Mouse (Mus musculus): ENCODE data around the gene Rgl1. TPM values are rescaled to one million over a fixed set of nuclear protein-coding genes. Genes with fewer than 3 reads are reported as not detected.

The Rgl1 gene
- polyA plus RNA-seq, 1 experiment from 2014 or later, result 26.3 TPM

GRCm38 (mm10) chr1:152542747-152543378 lies 223.3 kb downstream of the Rgl1 start:
- 86% methylated on average over 6 of the region's 6 CpGs for WGBS
- H3K9me3 ChIP-seq (ENCODE audit: control insufficient read depth, low read length), result no peaks in the 10 kb centered on the region
- no peak overlapping the region for H3K4me3 ChIP-seq (ENCODE audit: low read depth, low read length)
- H3K27me3 ChIP-seq (replicated peaks; ENCODE audit: control insufficient read depth, insufficient read depth, low read length), result no peaks in the 10 kb centered on the region
- DNase-seq (ENCODE audit: low spot score) (no peak), ATAC-seq (replicated peaks; ENCODE audit: low FRiP score) (no peak)
- no peak overlapping the region for H3K9ac ChIP-seq (ENCODE audit: low read depth, low read length)
- H3K27ac ChIP-seq (ENCODE audit: low read depth, low read length), result no peak overlapping the region
- H3K36me3 ChIP-seq (ENCODE audit: control insufficient read depth, insufficient read depth, low read length), result peaks cover 2% of the 10 kb centered on the region; the same call in 1 of the 2 replicates
- no peaks in the 10 kb centered on the region for H3K4me1 ChIP-seq (replicated peaks; ENCODE audit: control insufficient read depth, insufficient read depth, low read length)
- no peak overlapping the region for H3K4me2 ChIP-seq

GRCm38 (mm10) chr1:152540304-152540887 lies 225.8 kb downstream of the Rgl1 start:
- H3K4me2 ChIP-seq, result no peak overlapping the region
- no peak overlapping the region for H3K9ac ChIP-seq (ENCODE audit: low read depth, low read length)
- ATAC-seq (replicated peaks; ENCODE audit: low FRiP score), result no peak
- H3K36me3 ChIP-seq (ENCODE audit: control insufficient read depth, insufficient read depth, low read length), result peaks cover 4% of the 10 kb centered on the region; the same call in 1 of the 2 replicates
- 73% methylated on average over 3 of the region's 3 CpGs for WGBS
- no peaks in the 10 kb centered on the region for H3K27me3 ChIP-seq (replicated peaks; ENCODE audit: control insufficient read depth, insufficient read depth, low read length)
- DNase-seq (ENCODE audit: low spot score), result no peak
- no peaks in the 10 kb centered on the region for H3K9me3 ChIP-seq (ENCODE audit: control insufficient read depth, low read length)
- H3K4me1 ChIP-seq (replicated peaks; ENCODE audit: control insufficient read depth, insufficient read depth, low read length), result no peaks in the 10 kb centered on the region
- H3K4me3 ChIP-seq (ENCODE audit: low read depth, low read length), result no peak overlapping the region
- no peak overlapping the region for H3K27ac ChIP-seq (ENCODE audit: low read depth, low read length)

GRCm38 (mm10) chr1:152538817-152539216 lies 227.3 kb downstream of the Rgl1 start:
- Histone ChIP-seq H3K9ac (ENCODE audit: low read depth, low read length) (no peak overlapping the region), H3K27ac (ENCODE audit: low read depth, low read length) (no peak overlapping the region), H3K4me1 (replicated peaks; ENCODE audit: control insufficient read depth, insufficient read depth, low read length) (no peaks in the 10 kb centered on the region), H3K4me3 (ENCODE audit: low read depth, low read length) (no peak overlapping the region), H3K4me2 (no peak overlapping the region), H3K36me3 (ENCODE audit: control insufficient read depth, insufficient read depth, low read length) (peaks cover 4% of the 10 kb centered on the region; the same call in 1 of the 2 replicates), H3K27me3 (replicated peaks; ENCODE audit: control insufficient read depth, insufficient read depth, low read length) (no peaks in the 10 kb centered on the region), H3K9me3 (ENCODE audit: control insufficient read depth, low read length) (no peaks in the 10 kb centered on the region)
- ATAC-seq (replicated peaks; ENCODE audit: low FRiP score), result no peak
- DNase-seq (ENCODE audit: low spot score), result no peak
- 78% methylated on average over 4 of the region's 4 CpGs for WGBS

GRCm38 (mm10) chr1:152537186-152537585 lies 229.0 kb downstream of the Rgl1 start:
- H3K9ac ChIP-seq (ENCODE audit: low read depth, low read length), result no peak overlapping the region
- 89% methylated on average over 13 of the region's 13 CpGs for WGBS
- H3K4me3 ChIP-seq (ENCODE audit: low read depth, low read length), result no peak overlapping the region

GRCm38 (mm10) chr1:152536416-152537018 lies 229.6 kb downstream of the Rgl1 start:
- Histone ChIP-seq H3K27ac (ENCODE audit: low read depth, low read length) (no peak overlapping the region), H3K4me1 (replicated peaks; ENCODE audit: control insufficient read depth, insufficient read depth, low read length) (peaks cover 5% of the 10 kb centered on the region), H3K9ac (ENCODE audit: low read depth, low read length) (no peak overlapping the region), H3K36me3 (ENCODE audit: control insufficient read depth, insufficient read depth, low read length) (peaks cover 4% of the 10 kb centered on the region; the same call in 1 of the 2 replicates), H3K4me3 (ENCODE audit: low read depth, low read length) (no peak overlapping the region), H3K27me3 (replicated peaks; ENCODE audit: control insufficient read depth, insufficient read depth, low read length) (no peaks in the 10 kb centered on the region), H3K4me2 (no peak overlapping the region), H3K9me3 (ENCODE audit: control insufficient read depth, low read length) (no peaks in the 10 kb centered on the region)
- WGBS, result 65% methylated on average over 16 of the region's 16 CpGs
- DNase-seq (ENCODE audit: low spot score) (no peak), ATAC-seq (replicated peaks; ENCODE audit: low FRiP score) (no peak)

More at GRCm38 (mm10) chr1:152537186-152537585, 229.0 kb downstream of the Rgl1 start:
- peaks cover 4% of the 10 kb centered on the region; the same call in 1 of the 2 replicates for H3K36me3 ChIP-seq (ENCODE audit: control insufficient read depth, insufficient read depth, low read length)
- H3K9me3 ChIP-seq (ENCODE audit: control insufficient read depth, low read length), result no peaks in the 10 kb centered on the region
- no peak overlapping the region for H3K27ac ChIP-seq (ENCODE audit: low read depth, low read length)
- ATAC-seq (replicated peaks; ENCODE audit: low FRiP score) (no peak), DNase-seq (ENCODE audit: low spot score) (no peak)
- H3K27me3 ChIP-seq (replicated peaks; ENCODE audit: control insufficient read depth, insufficient read depth, low read length), result no peaks in the 10 kb centered on the region
- no peak overlapping the region for H3K4me2 ChIP-seq
- H3K4me1 ChIP-seq (replicated peaks; ENCODE audit: control insufficient read depth, insufficient read depth, low read length), result peaks cover 5% of the 10 kb centered on the region

- Histone ChIP-seq H3K27me3 (replicated peaks; ENCODE audit: control insufficient read depth, insufficient read depth, low read length) (no peaks in the 10 kb centered on the region), H3K36me3 (ENCODE audit: control insufficient read depth, insufficient read depth, low read length) (peaks cover 4% of the 10 kb centered on the region; the same call in 1 of the 2 replicates)
- WGBS, result 83% methylated on average over 7 of the region's 7 CpGs
Observed at GRCm38 (mm10) chr1:152534531-152534930, 231.6 kb downstream of the Rgl1 start.

GRCm38 (mm10) chr1:152531498-152531897 lies 234.7 kb downstream of the Rgl1 start:
- no peak overlapping the region for H3K27ac ChIP-seq (ENCODE audit: low read depth, low read length)
- no peaks in the 10 kb centered on the region for H3K9me3 ChIP-seq (ENCODE audit: control insufficient read depth, low read length)
- DNase-seq (ENCODE audit: low spot score), result no peak
- H3K27me3 ChIP-seq (replicated peaks; ENCODE audit: control insufficient read depth, insufficient read depth, low read length), result no peaks in the 10 kb centered on the region
- ATAC-seq (replicated peaks; ENCODE audit: low FRiP score), result no peak
- no peak overlapping the region for H3K4me2 ChIP-seq
- H3K36me3 ChIP-seq (ENCODE audit: control insufficient read depth, insufficient read depth, low read length), result peaks cover 5% of the 10 kb centered on the region; the same call in 1 of the 2 replicates
- no peak overlapping the region for H3K4me3 ChIP-seq (ENCODE audit: low read depth, low read length)
- peaks cover 5% of the 10 kb centered on the region for H3K4me1 ChIP-seq (replicated peaks; ENCODE audit: control insufficient read depth, insufficient read depth, low read length)
- H3K9ac ChIP-seq (ENCODE audit: low read depth, low read length), result no peak overlapping the region
- WGBS, result 27% methylated on average over 15 of the region's 15 CpGs

More at GRCm38 (mm10) chr1:152534531-152534930, 231.6 kb downstream of the Rgl1 start:
- Histone ChIP-seq H3K27ac (ENCODE audit: low read depth, low read length) (no peak overlapping the region), H3K9me3 (ENCODE audit: control insufficient read depth, low read length) (no peaks in the 10 kb centered on the region), H3K9ac (ENCODE audit: low read depth, low read length) (no peak overlapping the region), H3K4me3 (ENCODE audit: low read depth, low read length) (no peak overlapping the region), H3K4me1 (replicated peaks; ENCODE audit: control insufficient read depth, insufficient read depth, low read length) (peaks cover 5% of the 10 kb centered on the region), H3K4me2 (no peak overlapping the region)
- ATAC-seq (replicated peaks; ENCODE audit: low FRiP score) (no peak), DNase-seq (ENCODE audit: low spot score) (no peak)

GRCm38 (mm10) chr1:152528778-152529177 lies 237.4 kb downstream of the Rgl1 start:
- H3K27me3 ChIP-seq (replicated peaks; ENCODE audit: control insufficient read depth, insufficient read depth, low read length), result no peaks in the 10 kb centered on the region
- no peak overlapping the region for H3K27ac ChIP-seq (ENCODE audit: low read depth, low read length)
- 46% methylated on average over 3 of the region's 3 CpGs for WGBS
- no peak overlapping the region for H3K4me3 ChIP-seq (ENCODE audit: low read depth, low read length)
- no peak overlapping the region for H3K9ac ChIP-seq (ENCODE audit: low read depth, low read length)
- H3K9me3 ChIP-seq (ENCODE audit: control insufficient read depth, low read length), result no peaks in the 10 kb centered on the region
- DNase-seq (ENCODE audit: low spot score) (no peak), ATAC-seq (replicated peaks; ENCODE audit: low FRiP score) (no peak)
- no peak overlapping the region for H3K4me2 ChIP-seq
- H3K36me3 ChIP-seq (ENCODE audit: control insufficient read depth, insufficient read depth, low read length), result peaks cover 8% of the 10 kb centered on the region; the same call in 1 of the 2 replicates
- H3K4me1 ChIP-seq (replicated peaks; ENCODE audit: control insufficient read depth, insufficient read depth, low read length), result peaks cover 5% of the 10 kb centered on the region
